Mouse (Mus musculus): Measurements from ENCODE around the gene Hnf1a.
"Not testable (repeated sequence)": the region's sequence is repeated elsewhere in the genome, so short reads cannot be mapped to it uniquely, and the experiment has no call there.

Gene Hnf1a

GRCm38 (mm10) chr5:114942074-114942765 is 28.7 kb downstream of the Hnf1a start, which contains the start of gene 2210016L21Rik:
Gene 2210016L21Rik, plus strand, starts transcription at chr5:114942158.
- DNase-seq = peak; percentile 85 to 92

- DNase-seq = not testable (repeated sequence)
These were observed 29.8 kb downstream of the Hnf1a start for GRCm38 (mm10) chr5:114941138-114941537.

- DNase-seq = no peak
These were observed 35.1 kb downstream of the Hnf1a start for GRCm38 (mm10) chr5:114935838-114936237.

GRCm38 (mm10) chr5:114933206-114933605 is 37.7 kb downstream of the Hnf1a start:
- no peak for DNase-seq

- no peak for DNase-seq
These were observed 39.3 kb downstream of the Hnf1a start for GRCm38 (mm10) chr5:114931626-114932025.

GRCm38 (mm10) chr5:114926753-114927152 is 44.1 kb downstream of the Hnf1a start:
- DNase-seq = peak in 1 of 2 experiments; percentile 25

GRCm38 (mm10) chr5:114926153-114926684 is 44.7 kb downstream of the Hnf1a start:
- DNase-seq = no peak

- DNase-seq = peak; percentile 71 to 79
These were observed 47.9 kb downstream of the Hnf1a start, which contains the start of gene Oasl1 for GRCm38 (mm10) chr5:114922998-114923473. Gene Oasl1, plus strand, starts transcription at chr5:114923240.

- no peak for DNase-seq
These were observed 48.5 kb downstream of the Hnf1a start for GRCm38 (mm10) chr5:114922366-114922731.

- DNase-seq = peak in 1 of 2 experiments; percentile 43
These were observed 49.1 kb downstream of the Hnf1a start for GRCm38 (mm10) chr5:114921551-114922365.

- not testable (repeated sequence) for DNase-seq
These were observed 53.5 kb downstream of the Hnf1a start for GRCm38 (mm10) chr5:114917357-114917756.

- DNase-seq = no peak
These were observed 54.1 kb downstream of the Hnf1a start for GRCm38 (mm10) chr5:114916777-114917176.

GRCm38 (mm10) chr5:114915854-114916253 is 55.0 kb downstream of the Hnf1a start:
- no peak for DNase-seq

- no peak for DNase-seq
These were observed 56.0 kb downstream of the Hnf1a start for GRCm38 (mm10) chr5:114914855-114915254.

GRCm38 (mm10) chr5:114913686-114914085 is 57.2 kb downstream of the Hnf1a start:
- no peak for DNase-seq

- peak in 1 of 2 experiments; percentile 15 for DNase-seq
These were observed 62.1 kb downstream of the Hnf1a start for GRCm38 (mm10) chr5:114908598-114909305.

- peak; percentile 74 to 78 for DNase-seq
These were observed 68.5 kb downstream of the Hnf1a start for GRCm38 (mm10) chr5:114902413-114902812.
